30 mouse cellular contexts compared by ENCODE assay signal in the genomic region with DNA sequence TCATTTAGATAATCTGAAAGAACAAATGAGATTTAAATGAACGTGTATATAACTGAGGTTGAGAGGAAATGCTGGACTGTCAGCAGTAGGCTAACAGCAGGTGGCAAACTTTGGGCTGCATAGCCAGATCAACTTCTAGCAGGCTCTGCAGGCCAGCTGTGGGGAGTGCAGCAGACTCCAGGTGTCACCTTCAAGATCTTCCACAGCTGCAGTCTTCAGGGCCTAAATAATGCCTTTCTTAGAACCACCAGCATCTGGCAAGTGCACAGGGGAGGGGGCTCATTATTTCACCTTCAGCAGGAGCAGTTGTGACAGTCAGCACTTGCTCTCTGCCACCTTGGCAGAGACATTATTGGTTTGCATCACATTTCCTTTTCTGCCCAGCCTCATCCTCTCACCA.
DNase-seq lines count a peak whose midpoint lies in the region; ATAC-seq and TF ChIP-seq lines count a peak whose summit lies in the region.
"Had no signal": no experiment of that assay in that cellular context is flagged by ENCODE, and none has a peak within 500 bp of the region (broad histone marks: within the 10 kb centered on the region; RNA-seq: fewer than 3 reads in every experiment).

No protein-coding gene starts in this region.

- no peak overlapping the region for H3K4me3 ChIP-seq in midbrain, postnatal 0 days (ENCODE audit: low read depth, low read length)
- no peak overlapping the region for H3K4me3 ChIP-seq in midbrain, embryonic 11.5 days (ENCODE audit: low read depth, low read length)
- H3K4me3 ChIP-seq: forebrain, embryonic 10.5 days; heart, adult 2 months; heart, embryonic 10.5 days; heart, embryonic 13.5 days had no signal

- WGBS in midbrain, postnatal 0 days = 26% methylated on average over 1 of the region's 1 CpGs
- WGBS in midbrain, embryonic 11.5 days = 19% methylated on average over 1 of the region's 1 CpGs

- H3K4me2 ChIP-seq in midbrain, postnatal 0 days (ENCODE audit: low read depth, low read length, poor library complexity, severe bottlenecking) = no peak overlapping the region
- no peak overlapping the region for H3K4me2 ChIP-seq in midbrain, embryonic 11.5 days
- H3K4me2 ChIP-seq: heart, embryonic 13.5 days; hindbrain, embryonic 14.5 days had no signal

- no peak overlapping the region for H3K27ac ChIP-seq in midbrain, postnatal 0 days (ENCODE audit: low read depth, low read length)
- no peak overlapping the region for H3K27ac ChIP-seq in midbrain, embryonic 11.5 days (ENCODE audit: low read depth, low read length)
- H3K27ac ChIP-seq: forebrain, embryonic 10.5 days; heart, adult 2 months; heart, embryonic 10.5 days; heart, embryonic 13.5 days; hindbrain, embryonic 14.5 days; hindbrain, postnatal 0 days had no signal

- no peaks in the 10 kb centered on the region for H3K27me3 ChIP-seq in midbrain, postnatal 0 days (ENCODE audit: insufficient read depth, low read length)
- no peaks in the 10 kb centered on the region for H3K27me3 ChIP-seq in midbrain, embryonic 11.5 days (ENCODE audit: control insufficient read depth, insufficient read depth, low read length)
- H3K27me3 ChIP-seq: CH12.LX; heart, embryonic 13.5 days; Patski had no signal

- H3K9me3 ChIP-seq in midbrain, postnatal 0 days (ENCODE audit: low read length) = no peaks in the 10 kb centered on the region
- no peaks in the 10 kb centered on the region for H3K9me3 ChIP-seq in midbrain, embryonic 11.5 days (ENCODE audit: control insufficient read depth, low read length)
- H3K9me3 ChIP-seq: forebrain, embryonic 10.5 days; G1E; heart, embryonic 10.5 days; heart, embryonic 13.5 days had no signal

- H3K9ac ChIP-seq in midbrain, postnatal 0 days (replicated peaks; ENCODE audit: low read length, poor library complexity, severe bottlenecking) = no peak overlapping the region
- no peak overlapping the region for H3K9ac ChIP-seq in midbrain, embryonic 11.5 days (ENCODE audit: low read length)
- H3K9ac ChIP-seq: forebrain, postnatal 0 days; heart, embryonic 13.5 days; hindbrain, embryonic 14.5 days had no signal

- no peaks in the 10 kb centered on the region for H3K36me3 ChIP-seq in midbrain, postnatal 0 days (ENCODE audit: insufficient read depth, low read length)
- H3K36me3 ChIP-seq in midbrain, embryonic 11.5 days (ENCODE audit: control insufficient read depth, insufficient read depth, low read length) = no peaks in the 10 kb centered on the region
- H3K36me3 ChIP-seq: forebrain, embryonic 10.5 days; G1E; heart, embryonic 10.5 days; heart, embryonic 13.5 days had no signal

- H3K4me1 ChIP-seq in midbrain, postnatal 0 days (ENCODE audit: insufficient read depth, low read length) = no peaks in the 10 kb centered on the region
- H3K4me1 ChIP-seq in midbrain, embryonic 11.5 days (ENCODE audit: control insufficient read depth, insufficient read depth, low read length) = no peaks in the 10 kb centered on the region
- H3K4me1 ChIP-seq: forebrain, embryonic 10.5 days; heart, embryonic 10.5 days; heart, embryonic 13.5 days had no signal

- DNase-seq in embryo, embryonic 11 days = peak; percentile 7
- DNase-seq in embryo, embryonic 10 days (ENCODE audit: low spot score) = no peak
- DNase-seq in midbrain, postnatal 0 days (ENCODE audit: low spot score) = no peak
- no peak for DNase-seq in midbrain, embryonic 11.5 days (ENCODE audit: low spot score, missing footprints)
- DNase-seq in mesoderm, embryonic 11.5 days (ENCODE audit: low read depth, low spot score) = peak; percentile 30
- DNase-seq in adrenal gland, adult 2 months = no peak
- DNase-seq: adrenal gland, adult 8-10 months; adrenal gland, postnatal 25 days; B cell, adult 2 months; cerebellum, adult 11-12 months; cerebellum, adult 8-10 months; cerebellum, postnatal 10 days; cerebellum, postnatal 36 days; forebrain, postnatal 0 days; gastrocnemius, postnatal 10 days; gastrocnemius, postnatal 36 days; heart, adult 2 months; heart, postnatal 14 days; heart, postnatal 4 days had no signal

- no peak for ATAC-seq in midbrain, postnatal 0 days (ENCODE audit: low FRiP score)
- ATAC-seq in midbrain, embryonic 11.5 days (ENCODE audit: low FRiP score) = no peak
- ATAC-seq: forebrain, embryonic 14.5 days; forebrain, postnatal 0 days; hindbrain, postnatal 0 days; inflammation-experienced regulatory T-cells, adult 6 months; intestine, embryonic 16.5 days; Patski had no signal

- peak; percentile 9; the same call in 1 of the 2 replicates for TF ChIP-seq CTCF in midbrain, postnatal 0 days (IDR thresholded peaks at IDR 0.05)

Comparison
In these comparisons a context has a peak if more than half of its experiments do, and no peak if none do; other contexts are left out.
1. DNase-seq: peak in embryo, embryonic 11 days (single experiment) and mesoderm, embryonic 11.5 days (single experiment); none in embryo, embryonic 10 days (single experiment), midbrain, postnatal 0 days (single experiment), midbrain, embryonic 11.5 days (single experiment) and adrenal gland, adult 2 months (single experiment).